Mouse (Mus musculus) spleen, adult 2 months (tissue): ENCODE results near the gene Tmbim7. TPM values are rescaled to one million over a fixed set of nuclear protein-coding genes. Genes with fewer than 3 reads are reported as not detected.

Experiments
- DNase-seq, 2 experiments: peaks; one replicate each; pipeline versions ENCODE4 v3.0.0 to v3.0.0-alpha.2; 2012 to 2021; ENCODE audit warnings: low spot score in 2 of 2, low read depth in 1 of 2
- H3K27ac ChIP-seq: fragments of 200-500 bp; 2 replicates; pipeline ENCODE4 v1.5.1; 2012; ENCODE audit warnings: low read length, inconsistent platforms; ENCODE audit not compliant: insufficient read depth
- H3K27me3 ChIP-seq: fragments of 200-500 bp; 2 replicates; pipeline ENCODE4 v1.6.1; 2012; ENCODE audit warnings: mild to moderate bottlenecking, moderate library complexity, low read length, inconsistent platforms; ENCODE audit not compliant: control insufficient read depth, insufficient read depth
- H3K36me3 ChIP-seq: fragments of 200-500 bp; 2 replicates; pipeline ENCODE4 v1.6.1; 2012; ENCODE audit warnings: mild to moderate bottlenecking, low read length, inconsistent platforms; ENCODE audit not compliant: control insufficient read depth, insufficient read depth
- H3K4me1 ChIP-seq: fragments of 200-500 bp; 2 replicates; pipeline ENCODE4 v1.6.1; 2011; ENCODE audit warnings: inconsistent platforms; ENCODE audit not compliant: control insufficient read depth, insufficient read depth, insufficient read length
- H3K4me3 ChIP-seq: fragments of 200-500 bp; 2 replicates; pipeline ENCODE4 v1.5.1; 2011; ENCODE audit warnings: mild to moderate bottlenecking, inconsistent platforms; ENCODE audit not compliant: insufficient read depth, insufficient read length; ENCODE audit errors: extremely low read depth
- CTCF ChIP-seq: fragments of 200-500 bp; IDR thresholded peaks from 2 replicates; pipeline ENCODE4 v1.5.1; 2011; ENCODE audit warnings: mild to moderate bottlenecking, inconsistent platforms; ENCODE audit not compliant: insufficient read depth, insufficient read length, insufficient replicate concordance; ENCODE audit errors: extremely low read depth
- POLR2A ChIP-seq: fragments of 200-500 bp; IDR thresholded peaks from 2 replicates; pipeline ENCODE4 v1.6.1; 2011; ENCODE audit warnings: low read depth, low read length, inconsistent platforms
- WGBS: fragments of 180-500 bp; shearing (Covaris S2); methylation state at CpG from one replicate; pipeline ENCODE4 v1.1.7; 2018; 5-methylcytosine and 5-hydroxymethylcytosine counted together
- polyA plus RNA-seq: library from polyadenylated mRNA; depleted of rRNA; stranded (reverse); fragments of >200 nt; gene quantifications from 2 replicates; pipeline ENCODE4 v1.2.3, GENCODE M21; 2012

Tmbim7 gene
- polyA plus RNA-seq, 1 experiment = not detected

- H3K4me1 ChIP-seq = no peaks in the 10 kb centered on the region
- no peak for DNase-seq
- no peaks in the 10 kb centered on the region for H3K27me3 ChIP-seq
- H3K36me3 ChIP-seq = peaks cover 3% of the 10 kb centered on the region
- TF ChIP-seq CTCF (no peak), POLR2A (no peak)
- no peak overlapping the region for H3K4me3 ChIP-seq
- WGBS = 86% methylated on average over 5 of the region's 5 CpGs
- no peak overlapping the region for H3K27ac ChIP-seq
Observed at GRCm38 (mm10) chr5:3632285-3632684, 18.7 kb upstream of the Tmbim7 start.

GRCm38 (mm10) chr5:3633315-3633714, 17.7 kb upstream of the Tmbim7 start:
- DNase-seq = no peak
- Histone ChIP-seq H3K27me3 (no peaks in the 10 kb centered on the region), H3K27ac (no peak overlapping the region), H3K4me1 (no peaks in the 10 kb centered on the region), H3K4me3 (no peak overlapping the region), H3K36me3 (peaks cover 3% of the 10 kb centered on the region)
- WGBS = 97% methylated on average over 13 of the region's 13 CpGs
- TF ChIP-seq CTCF (no peak), POLR2A (no peak)

GRCm38 (mm10) chr5:3633951-3634350, 17.0 kb upstream of the Tmbim7 start:
- Histone ChIP-seq H3K36me3 (peaks cover 2% of the 10 kb centered on the region), H3K4me3 (no peak overlapping the region), H3K27ac (no peak overlapping the region), H3K4me1 (no peaks in the 10 kb centered on the region), H3K27me3 (no peaks in the 10 kb centered on the region)
- WGBS = 77% methylated on average over 4 of the region's 4 CpGs
- DNase-seq = no peak
- TF ChIP-seq POLR2A (no peak), CTCF (peak; percentile 29; the same call in 1 of the 2 replicates)

GRCm38 (mm10) chr5:3635286-3635685, 15.7 kb upstream of the Tmbim7 start:
- H3K36me3 ChIP-seq = peaks cover 4% of the 10 kb centered on the region
- H3K4me3 ChIP-seq = no peak overlapping the region
- DNase-seq = no peak
- no peaks in the 10 kb centered on the region for H3K27me3 ChIP-seq
- no peak overlapping the region for H3K27ac ChIP-seq
- H3K4me1 ChIP-seq = no peaks in the 10 kb centered on the region
- TF ChIP-seq POLR2A (no peak), CTCF (no peak)
- WGBS = 95% methylated on average over 8 of the region's 8 CpGs

GRCm38 (mm10) chr5:3644621-3645020, 6.4 kb upstream of the Tmbim7 start:
- WGBS = 95% methylated on average over 6 of the region's 6 CpGs
- no peak for DNase-seq
- Histone ChIP-seq H3K27ac (no peak overlapping the region), H3K4me3 (no peak overlapping the region), H3K36me3 (peaks cover 25% of the 10 kb centered on the region), H3K27me3 (no peaks in the 10 kb centered on the region), H3K4me1 (no peaks in the 10 kb centered on the region)
- TF ChIP-seq POLR2A (no peak), CTCF (no peak)

- no peak overlapping the region for H3K4me3 ChIP-seq
- H3K36me3 ChIP-seq = peaks cover 23% of the 10 kb centered on the region
- no peak for TF ChIP-seq POLR2A
- TF ChIP-seq CTCF = no peak
- no peak overlapping the region for H3K27ac ChIP-seq
- H3K4me1 ChIP-seq = no peaks in the 10 kb centered on the region
- DNase-seq = no peak
- no peaks in the 10 kb centered on the region for H3K27me3 ChIP-seq
- WGBS = 91% methylated on average over 6 of the region's 6 CpGs
Observed at GRCm38 (mm10) chr5:3645326-3645725, 5.7 kb upstream of the Tmbim7 start.

GRCm38 (mm10) chr5:3646539-3646938, 4.4 kb upstream of the Tmbim7 start:
- Histone ChIP-seq H3K27ac (0 out of 2 replicates have a peak overlapping the region, but pooled peaks have one; percentile 33), H3K36me3 (peaks cover 16% of the 10 kb centered on the region), H3K27me3 (no peaks in the 10 kb centered on the region), H3K4me3 (no peak overlapping the region), H3K4me1 (no peaks in the 10 kb centered on the region)
- WGBS = 23% methylated on average over 6 of the region's 6 CpGs
- DNase-seq = no peak
- TF ChIP-seq POLR2A (no peak), CTCF (no peak)
